Mouse (Mus musculus): ENCODE measurements around the gene Hk1. TPM values are rescaled to one million over a fixed set of nuclear protein-coding genes. Genes with fewer than 3 reads are reported as not detected.

Hk1 gene
- polyA plus RNA-seq, 1 experiment from 2014 or later, result 46.0 TPM

- H3K4me3 ChIP-seq (ENCODE audit: low read length), result no peak overlapping the region
- H3K27ac ChIP-seq (ENCODE audit: low read length), result no peak overlapping the region
- no peaks in the 10 kb centered on the region for H3K9me3 ChIP-seq (ENCODE audit: control insufficient read depth, low read length)
- no peak overlapping the region for H3K9ac ChIP-seq (ENCODE audit: low read length)
- peaks cover 9% of the 10 kb centered on the region for H3K4me1 ChIP-seq (replicated peaks; ENCODE audit: control insufficient read depth, insufficient read depth, low read length)
- 53% methylated on average over 9 of the region's 9 CpGs for WGBS
- no peak overlapping the region for H3K4me2 ChIP-seq (ENCODE audit: low read depth, low read length)
- H3K27me3 ChIP-seq (ENCODE audit: control insufficient read depth, insufficient read depth, low read depth, low read length), result no peaks in the 10 kb centered on the region
- no peak for ATAC-seq (ENCODE audit: low read depth)
- H3K36me3 ChIP-seq (ENCODE audit: control insufficient read depth, insufficient read depth, low read length), result no peaks in the 10 kb centered on the region
Observed at GRCm38 (mm10) chr10:62344004-62344752, 35.5 kb downstream of the Hk1 start.

GRCm38 (mm10) chr10:62342512-62342911 lies 37.2 kb downstream of the Hk1 start:
- Histone ChIP-seq H3K36me3 (ENCODE audit: control insufficient read depth, insufficient read depth, low read length) (no peaks in the 10 kb centered on the region), H3K4me1 (replicated peaks; ENCODE audit: control insufficient read depth, insufficient read depth, low read length) (peaks cover 20% of the 10 kb centered on the region), H3K4me3 (ENCODE audit: low read length) (no peak overlapping the region), H3K27me3 (ENCODE audit: control insufficient read depth, insufficient read depth, low read depth, low read length) (no peaks in the 10 kb centered on the region), H3K9me3 (ENCODE audit: control insufficient read depth, low read length) (no peaks in the 10 kb centered on the region), H3K27ac (ENCODE audit: low read length) (no peak overlapping the region), H3K4me2 (ENCODE audit: low read depth, low read length) (no peak overlapping the region), H3K9ac (ENCODE audit: low read length) (no peak overlapping the region)
- WGBS, result 78% methylated on average over 6 of the region's 6 CpGs
- no peak for ATAC-seq (ENCODE audit: low read depth)

GRCm38 (mm10) chr10:62341956-62342355 lies 37.8 kb downstream of the Hk1 start:
- H3K4me3 ChIP-seq (ENCODE audit: low read length), result no peak overlapping the region
- no peak for ATAC-seq (ENCODE audit: low read depth)
- H3K9ac ChIP-seq (ENCODE audit: low read length), result no peak overlapping the region
- no peaks in the 10 kb centered on the region for H3K36me3 ChIP-seq (ENCODE audit: control insufficient read depth, insufficient read depth, low read length)
- H3K27ac ChIP-seq (ENCODE audit: low read length), result no peak overlapping the region
- H3K4me2 ChIP-seq (ENCODE audit: low read depth, low read length), result no peak overlapping the region
- no peaks in the 10 kb centered on the region for H3K27me3 ChIP-seq (ENCODE audit: control insufficient read depth, insufficient read depth, low read depth, low read length)
- WGBS, result 82% methylated on average over 4 of the region's 4 CpGs
- peaks cover 26% of the 10 kb centered on the region for H3K4me1 ChIP-seq (replicated peaks; ENCODE audit: control insufficient read depth, insufficient read depth, low read length)
- H3K9me3 ChIP-seq (ENCODE audit: control insufficient read depth, low read length), result no peaks in the 10 kb centered on the region

DNA sequence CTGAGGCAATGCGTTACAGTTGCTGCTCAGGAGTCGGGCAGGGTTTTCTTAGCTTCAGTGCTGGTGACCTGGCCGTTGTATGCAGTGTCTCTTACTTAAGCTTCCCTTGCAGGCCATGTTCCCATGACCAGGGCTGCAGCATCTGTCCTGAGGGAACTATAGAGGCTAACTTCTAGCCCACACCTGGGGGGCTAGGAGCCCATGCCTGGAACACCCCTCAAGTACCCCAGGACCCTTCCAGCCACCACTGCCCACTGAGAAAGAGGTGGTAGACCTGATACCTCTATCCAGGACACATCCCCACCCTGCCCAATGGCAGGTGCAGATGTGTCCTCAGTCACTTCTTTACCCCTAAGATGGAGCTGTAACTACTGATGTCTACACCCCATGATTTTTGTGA lies 38.7 kb downstream of the Hk1 start:
- H3K27ac ChIP-seq (ENCODE audit: low read length), result peak overlapping the region; percentile 73
- H3K9ac ChIP-seq (ENCODE audit: low read length), result peak overlapping the region; percentile 60
- H3K4me3 ChIP-seq (ENCODE audit: low read length), result peak overlapping the region; percentile 53
- WGBS, result 16% methylated on average over 3 of the region's 3 CpGs
- peaks cover 33% of the 10 kb centered on the region for H3K4me1 ChIP-seq (replicated peaks; ENCODE audit: control insufficient read depth, insufficient read depth, low read length)
- H3K36me3 ChIP-seq (ENCODE audit: control insufficient read depth, insufficient read depth, low read length), result no peaks in the 10 kb centered on the region
- H3K27me3 ChIP-seq (ENCODE audit: control insufficient read depth, insufficient read depth, low read depth, low read length), result no peaks in the 10 kb centered on the region
- ATAC-seq (ENCODE audit: low read depth), result no peak
- peak overlapping the region; percentile 95 for H3K4me2 ChIP-seq (ENCODE audit: low read depth, low read length)
- H3K9me3 ChIP-seq (ENCODE audit: control insufficient read depth, low read length), result no peaks in the 10 kb centered on the region

GRCm38 (mm10) chr10:62340095-62340731 lies 39.5 kb downstream of the Hk1 start:
- ATAC-seq (ENCODE audit: low read depth), result peak; percentile 98
- Histone ChIP-seq H3K27me3 (ENCODE audit: control insufficient read depth, insufficient read depth, low read depth, low read length) (no peaks in the 10 kb centered on the region), H3K36me3 (ENCODE audit: control insufficient read depth, insufficient read depth, low read length) (no peaks in the 10 kb centered on the region), H3K27ac (ENCODE audit: low read length) (peak overlapping the region; percentile 73), H3K4me1 (replicated peaks; ENCODE audit: control insufficient read depth, insufficient read depth, low read length) (peaks cover 38% of the 10 kb centered on the region), H3K4me2 (ENCODE audit: low read depth, low read length) (peak overlapping the region; percentile 95), H3K9me3 (ENCODE audit: control insufficient read depth, low read length) (no peaks in the 10 kb centered on the region), H3K4me3 (ENCODE audit: low read length) (peak overlapping the region; percentile 53), H3K9ac (ENCODE audit: low read length) (peak overlapping the region; percentile 77)
- WGBS, result under 1% methylated on average over 38 of the region's 38 CpGs

- Histone ChIP-seq H3K27ac (ENCODE audit: low read length) (peak overlapping the region; percentile 29), H3K4me1 (replicated peaks; ENCODE audit: control insufficient read depth, insufficient read depth, low read length) (peaks cover 38% of the 10 kb centered on the region), H3K4me3 (ENCODE audit: low read length) (peak overlapping the region; percentile 53)
Observed at GRCm38 (mm10) chr10:62339211-62340094, 40.3 kb downstream of the Hk1 start.

GRCm38 (mm10) chr10:62338626-62339025 lies 41.1 kb downstream of the Hk1 start:
- no peak overlapping the region for H3K27ac ChIP-seq (ENCODE audit: low read length)
- peak overlapping the region; percentile 95 for H3K4me2 ChIP-seq (ENCODE audit: low read depth, low read length)
- ATAC-seq (ENCODE audit: low read depth), result no peak
- H3K4me3 ChIP-seq (ENCODE audit: low read length), result peak overlapping the region; percentile 53
- no peak overlapping the region for H3K9ac ChIP-seq (ENCODE audit: low read length)
- no peaks in the 10 kb centered on the region for H3K36me3 ChIP-seq (ENCODE audit: control insufficient read depth, insufficient read depth, low read length)
- no peaks in the 10 kb centered on the region for H3K9me3 ChIP-seq (ENCODE audit: control insufficient read depth, low read length)
- 31% methylated on average over 5 of the region's 5 CpGs for WGBS
- H3K4me1 ChIP-seq (replicated peaks; ENCODE audit: control insufficient read depth, insufficient read depth, low read length), result peaks cover 38% of the 10 kb centered on the region
- no peaks in the 10 kb centered on the region for H3K27me3 ChIP-seq (ENCODE audit: control insufficient read depth, insufficient read depth, low read depth, low read length)

More at GRCm38 (mm10) chr10:62339211-62340094, 40.3 kb downstream of the Hk1 start:
- under 1% methylated on average over 44 of the region's 45 CpGs for WGBS
- Histone ChIP-seq H3K27me3 (ENCODE audit: control insufficient read depth, insufficient read depth, low read depth, low read length) (no peaks in the 10 kb centered on the region), H3K36me3 (ENCODE audit: control insufficient read depth, insufficient read depth, low read length) (no peaks in the 10 kb centered on the region), H3K9ac (ENCODE audit: low read length) (peak overlapping the region; percentile 77), H3K4me2 (ENCODE audit: low read depth, low read length) (peak overlapping the region; percentile 95), H3K9me3 (ENCODE audit: control insufficient read depth, low read length) (no peaks in the 10 kb centered on the region)
- ATAC-seq (ENCODE audit: low read depth), result peak; percentile 24; the same call in 1 of the 2 replicates

DNA sequence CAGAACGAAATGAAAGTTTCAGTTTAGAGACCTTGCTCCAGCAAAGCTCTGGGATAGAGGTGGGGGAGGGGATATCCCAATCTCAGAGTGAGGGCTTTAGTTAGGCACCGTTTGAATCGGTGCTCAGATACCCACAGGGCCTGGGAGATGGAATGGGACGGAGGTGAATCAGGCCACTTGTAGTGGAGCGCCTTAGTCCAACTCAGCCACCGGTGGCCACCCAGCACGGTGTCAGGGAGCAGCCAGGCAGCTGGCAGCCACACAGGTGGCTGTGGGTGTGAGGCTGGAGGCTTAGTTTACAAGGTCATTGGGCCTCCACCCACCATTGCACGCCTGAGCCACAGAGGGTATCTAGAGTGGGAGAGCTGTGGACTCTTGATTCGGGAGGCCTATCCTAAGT lies 41.5 kb downstream of the Hk1 start:
- Histone ChIP-seq H3K36me3 (ENCODE audit: control insufficient read depth, insufficient read depth, low read length) (no peaks in the 10 kb centered on the region), H3K27me3 (ENCODE audit: control insufficient read depth, insufficient read depth, low read depth, low read length) (no peaks in the 10 kb centered on the region), H3K4me1 (replicated peaks; ENCODE audit: control insufficient read depth, insufficient read depth, low read length) (peaks cover 38% of the 10 kb centered on the region), H3K4me2 (ENCODE audit: low read depth, low read length) (no peak overlapping the region), H3K4me3 (ENCODE audit: low read length) (no peak overlapping the region), H3K27ac (ENCODE audit: low read length) (no peak overlapping the region), H3K9ac (ENCODE audit: low read length) (no peak overlapping the region), H3K9me3 (ENCODE audit: control insufficient read depth, low read length) (no peaks in the 10 kb centered on the region)
- ATAC-seq (ENCODE audit: low read depth), result no peak
- WGBS, result 41% methylated on average over 9 of the region's 9 CpGs
